Mouse (Mus musculus): Measurements from ENCODE around the gene Ctsw. TPM values are rescaled to one million over a fixed set of nuclear protein-coding genes. Genes with fewer than 3 reads are reported as not detected.

Gene Ctsw
- total and polyA plus RNA-seq, 2 experiments from 2014 or later = 0.33 to 1.9 TPM

- 88% methylated on average over 5 of the region's 5 CpGs for WGBS
- no peak for DNase-seq (ENCODE audit: low spot score)
Observed at GRCm38 (mm10) chr19:5421784-5422183, 46.5 kb downstream of the Ctsw start.

GRCm38 (mm10) chr19:5420579-5420978 is 47.7 kb downstream of the Ctsw start:
- WGBS = 94% methylated on average over 6 of the region's 6 CpGs
- Histone ChIP-seq H3K36me3 (ENCODE audit: insufficient read depth, low read length) (peaks cover 31% of the 10 kb centered on the region), H3K4me2 (ENCODE audit: low read depth, low read length, poor library complexity, severe bottlenecking) (no peak overlapping the region), H3K9me3 (ENCODE audit: low read length) (no peaks in the 10 kb centered on the region), H3K4me1 (ENCODE audit: insufficient read depth, low read length) (peaks cover 10% of the 10 kb centered on the region), H3K9ac (replicated peaks; ENCODE audit: low read length, poor library complexity, severe bottlenecking) (no peak overlapping the region), H3K27ac (ENCODE audit: low read depth, low read length) (no peak overlapping the region), H3K4me3 (ENCODE audit: low read depth, low read length) (no peak overlapping the region), H3K27me3 (ENCODE audit: insufficient read depth, low read length) (no peaks in the 10 kb centered on the region)
- TF ChIP-seq CTCF (IDR thresholded peaks at IDR 0.05) = no peak
- ATAC-seq (ENCODE audit: low FRiP score) (no peak), DNase-seq (ENCODE audit: low spot score) (no peak)

More at GRCm38 (mm10) chr19:5421784-5422183, 46.5 kb downstream of the Ctsw start:
- peaks cover 40% of the 10 kb centered on the region for H3K36me3 ChIP-seq (ENCODE audit: insufficient read depth, low read length)
- H3K9me3 ChIP-seq (ENCODE audit: low read length) = no peaks in the 10 kb centered on the region
- no peak for TF ChIP-seq CTCF (IDR thresholded peaks at IDR 0.05)
- H3K27ac ChIP-seq (ENCODE audit: low read depth, low read length) = no peak overlapping the region
- H3K4me2 ChIP-seq (ENCODE audit: low read depth, low read length, poor library complexity, severe bottlenecking) = no peak overlapping the region
- ATAC-seq (ENCODE audit: low FRiP score) = no peak
- no peak overlapping the region for H3K4me3 ChIP-seq (ENCODE audit: low read depth, low read length)
- no peak overlapping the region for H3K9ac ChIP-seq (replicated peaks; ENCODE audit: low read length, poor library complexity, severe bottlenecking)
- peaks cover 20% of the 10 kb centered on the region for H3K4me1 ChIP-seq (ENCODE audit: insufficient read depth, low read length)
- H3K27me3 ChIP-seq (ENCODE audit: insufficient read depth, low read length) = no peaks in the 10 kb centered on the region

- no peak for TF ChIP-seq CTCF (IDR thresholded peaks at IDR 0.05)
- Histone ChIP-seq H3K27ac (ENCODE audit: low read depth, low read length) (no peak overlapping the region), H3K4me1 (ENCODE audit: insufficient read depth, low read length) (peaks cover 10% of the 10 kb centered on the region; the same call in 1 of the 2 replicates), H3K36me3 (ENCODE audit: insufficient read depth, low read length) (peaks cover 31% of the 10 kb centered on the region), H3K27me3 (ENCODE audit: insufficient read depth, low read length) (no peaks in the 10 kb centered on the region), H3K4me3 (ENCODE audit: low read depth, low read length) (no peak overlapping the region), H3K4me2 (ENCODE audit: low read depth, low read length, poor library complexity, severe bottlenecking) (no peak overlapping the region), H3K9me3 (ENCODE audit: low read length) (no peaks in the 10 kb centered on the region), H3K9ac (replicated peaks; ENCODE audit: low read length, poor library complexity, severe bottlenecking) (no peak overlapping the region)
- 97% methylated on average over 9 of the region's 9 CpGs for WGBS
- no peak for DNase-seq (ENCODE audit: low spot score)
- ATAC-seq (ENCODE audit: low FRiP score) = no peak
Observed at GRCm38 (mm10) chr19:5419630-5420029, 48.7 kb downstream of the Ctsw start.

GRCm38 (mm10) chr19:5418750-5419466 is 49.4 kb downstream of the Ctsw start:
- Histone ChIP-seq H3K4me1 (ENCODE audit: insufficient read depth, low read length) (peaks cover 10% of the 10 kb centered on the region; the same call in 1 of the 2 replicates), H3K27me3 (ENCODE audit: insufficient read depth, low read length) (no peaks in the 10 kb centered on the region), H3K4me3 (ENCODE audit: low read depth, low read length) (no peak overlapping the region), H3K36me3 (ENCODE audit: insufficient read depth, low read length) (peaks cover 31% of the 10 kb centered on the region), H3K27ac (ENCODE audit: low read depth, low read length) (no peak overlapping the region), H3K9ac (replicated peaks; ENCODE audit: low read length, poor library complexity, severe bottlenecking) (no peak overlapping the region), H3K9me3 (ENCODE audit: low read length) (no peaks in the 10 kb centered on the region), H3K4me2 (ENCODE audit: low read depth, low read length, poor library complexity, severe bottlenecking) (no peak overlapping the region)
- TF ChIP-seq CTCF (IDR thresholded peaks at IDR 0.05) = no peak
- 92% methylated on average over 8 of the region's 8 CpGs for WGBS
- DNase-seq (ENCODE audit: low spot score) (no peak), ATAC-seq (ENCODE audit: low FRiP score) (no peak)

Other genes with a start within 250 kb of the Ctsw start
- 86.4 and 124 TPM in 2 replicates for gene Pacs1, start 195.4 kb downstream of the Ctsw start, total RNA-seq (2014; rRNA removed)
- 47.9 and 49.9 TPM in 2 replicates for gene Pacs1, start 195.4 kb downstream of the Ctsw start, polyA plus RNA-seq (2015; fragmentation: Nextera tagmentation; extraction: Ambion mirVana)
- 270 and 283 TPM in 2 replicates for gene Sf3b2, start 173.1 kb downstream of the Ctsw start, total RNA-seq (2014; rRNA removed)
- 312 and 315 TPM in 2 replicates for gene Sf3b2, start 173.1 kb downstream of the Ctsw start, polyA plus RNA-seq (2015; fragmentation: Nextera tagmentation; extraction: Ambion mirVana)
- gene Gal3st3, start 170.2 kb downstream of the Ctsw start, total RNA-seq (2014; rRNA removed) = 27.4 and 29.2 TPM in 2 replicates
- gene Gal3st3, start 170.2 kb downstream of the Ctsw start, polyA plus RNA-seq (2015; fragmentation: Nextera tagmentation; extraction: Ambion mirVana) = 40.8 and 41.4 TPM in 2 replicates
- not detected in 2 replicates for gene Catsper1, start 132.8 kb downstream of the Ctsw start, total RNA-seq (2014; rRNA removed)
- not detected in 2 replicates for gene Catsper1, start 132.8 kb downstream of the Ctsw start, polyA plus RNA-seq (2015; fragmentation: Nextera tagmentation; extraction: Ambion mirVana)
- 0.82 and 1.1 TPM in 2 replicates for gene Cst6, start 118.9 kb downstream of the Ctsw start, total RNA-seq (2014; rRNA removed)
- gene Cst6, start 118.9 kb downstream of the Ctsw start, polyA plus RNA-seq (2015; fragmentation: Nextera tagmentation; extraction: Ambion mirVana) = 13.1 and 14.9 TPM in 2 replicates
- gene Eif1ad, start 101.8 kb downstream of the Ctsw start, total RNA-seq (2014; rRNA removed) = 26.0 and 33.4 TPM in 2 replicates
- gene Eif1ad, start 101.8 kb downstream of the Ctsw start, polyA plus RNA-seq (2015; fragmentation: Nextera tagmentation; extraction: Ambion mirVana) = 43.0 and 50.3 TPM in 2 replicates
- 72.9 and 79.6 TPM in 2 replicates for gene Banf1, start 101.3 kb downstream of the Ctsw start, total RNA-seq (2014; rRNA removed)
- 310 and 313 TPM in 2 replicates for gene Banf1, start 101.3 kb downstream of the Ctsw start, polyA plus RNA-seq (2015; fragmentation: Nextera tagmentation; extraction: Ambion mirVana)
- 28.9 and 37.0 TPM in 2 replicates for gene Sart1, start 79.8 kb downstream of the Ctsw start, total RNA-seq (2014; rRNA removed)
- 43.4 and 51.0 TPM in 2 replicates for gene Sart1, start 79.8 kb downstream of the Ctsw start, polyA plus RNA-seq (2015; fragmentation: Nextera tagmentation; extraction: Ambion mirVana)
- not detected in 2 replicates for gene Tsga10ip, start 66.0 kb downstream of the Ctsw start, total RNA-seq (2014; rRNA removed)
- gene Tsga10ip, start 66.0 kb downstream of the Ctsw start, polyA plus RNA-seq (2015; fragmentation: Nextera tagmentation; extraction: Ambion mirVana) = 0.10 TPM in 1 of 2 replicates, not detected in the other
- 187 and 203 TPM in 2 replicates for gene Drap1, start 43.5 kb downstream of the Ctsw start, total RNA-seq (2014; rRNA removed)
- 332 and 342 TPM in 2 replicates for gene Drap1, start 43.5 kb downstream of the Ctsw start, polyA plus RNA-seq (2015; fragmentation: Nextera tagmentation; extraction: Ambion mirVana)
- gene AI837181, start 43.4 kb downstream of the Ctsw start, total RNA-seq (2014; rRNA removed) = 73.2 and 98.8 TPM in 2 replicates
- gene AI837181, start 43.4 kb downstream of the Ctsw start, polyA plus RNA-seq (2015; fragmentation: Nextera tagmentation; extraction: Ambion mirVana) = 74.1 and 85.2 TPM in 2 replicates
- 0.11 TPM in 1 of 2 replicates, not detected in the other for gene Fosl1, start 21.0 kb downstream of the Ctsw start, total RNA-seq (2014; rRNA removed)
- gene Fosl1, start 21.0 kb downstream of the Ctsw start, polyA plus RNA-seq (2015; fragmentation: Nextera tagmentation; extraction: Ambion mirVana) = not detected in 2 replicates
- 14.3 and 19.4 TPM in 2 replicates for gene Ccdc85b, start 10.6 kb downstream of the Ctsw start, total RNA-seq (2014; rRNA removed)
- 15.4 and 15.6 TPM in 2 replicates for gene Ccdc85b, start 10.6 kb downstream of the Ctsw start, polyA plus RNA-seq (2015; fragmentation: Nextera tagmentation; extraction: Ambion mirVana)
- 91.4 and 122 TPM in 2 replicates for gene Fibp, start 7.9 kb downstream of the Ctsw start, total RNA-seq (2014; rRNA removed)
- 174 and 191 TPM in 2 replicates for gene Fibp, start 7.9 kb downstream of the Ctsw start, polyA plus RNA-seq (2015; fragmentation: Nextera tagmentation; extraction: Ambion mirVana)
- 32.9 and 33.7 TPM in 2 replicates for gene Efemp2, start 5.4 kb upstream of the Ctsw start, total RNA-seq (2014; rRNA removed)
- gene Efemp2, start 5.4 kb upstream of the Ctsw start, polyA plus RNA-seq (2015; fragmentation: Nextera tagmentation; extraction: Ambion mirVana) = 35.2 and 36.1 TPM in 2 replicates
- gene Mus81, start 19.9 kb upstream of the Ctsw start, total RNA-seq (2014; rRNA removed) = 60.9 and 87.3 TPM in 2 replicates
- 27.9 and 30.4 TPM in 2 replicates for gene Mus81, start 19.9 kb upstream of the Ctsw start, polyA plus RNA-seq (2015; fragmentation: Nextera tagmentation; extraction: Ambion mirVana)
- gene Cfl1, start 21.9 kb upstream of the Ctsw start, total RNA-seq (2014; rRNA removed) = 1,453 and 1,672 TPM in 2 replicates
- gene Cfl1, start 21.9 kb upstream of the Ctsw start, polyA plus RNA-seq (2015; fragmentation: Nextera tagmentation; extraction: Ambion mirVana) = 3,482 and 3,602 TPM in 2 replicates
- gene 1700020D05Rik, start 35.3 kb upstream of the Ctsw start, total RNA-seq (2014; rRNA removed) = 3.2 and 7.3 TPM in 2 replicates
- 0.20 TPM in 1 of 2 replicates, not detected in the other for gene 1700020D05Rik, start 35.3 kb upstream of the Ctsw start, polyA plus RNA-seq (2015; fragmentation: Nextera tagmentation; extraction: Ambion mirVana)
- gene Snx32, start 42.0 kb upstream of the Ctsw start, total RNA-seq (2014; rRNA removed) = 86.2 and 100 TPM in 2 replicates
- gene Snx32, start 42.0 kb upstream of the Ctsw start, polyA plus RNA-seq (2015; fragmentation: Nextera tagmentation; extraction: Ambion mirVana) = 88.7 and 94.4 TPM in 2 replicates
- gene Ovol1, start 92.1 kb upstream of the Ctsw start, total RNA-seq (2014; rRNA removed) = 0.27 TPM in 1 of 2 replicates, not detected in the other
- gene Ovol1, start 92.1 kb upstream of the Ctsw start, polyA plus RNA-seq (2015; fragmentation: Nextera tagmentation; extraction: Ambion mirVana) = 0.05 TPM in 1 of 2 replicates, not detected in the other
- 12.8 and 14.5 TPM in 2 replicates for gene Ap5b1, start 99.5 kb upstream of the Ctsw start, total RNA-seq (2014; rRNA removed)
- gene Ap5b1, start 99.5 kb upstream of the Ctsw start, polyA plus RNA-seq (2015; fragmentation: Nextera tagmentation; extraction: Ambion mirVana) = 1.9 and 2.2 TPM in 2 replicates
- gene Rnaseh2c, start 133.4 kb upstream of the Ctsw start, total RNA-seq (2014; rRNA removed) = 19.8 and 27.1 TPM in 2 replicates
- 43.1 and 50.9 TPM in 2 replicates for gene Rnaseh2c, start 133.4 kb upstream of the Ctsw start, polyA plus RNA-seq (2015; fragmentation: Nextera tagmentation; extraction: Ambion mirVana)
- 126 and 150 TPM in 2 replicates for gene Kat5, start 141.7 kb upstream of the Ctsw start, total RNA-seq (2014; rRNA removed)
- 73.9 and 76.8 TPM in 2 replicates for gene Kat5, start 141.7 kb upstream of the Ctsw start, polyA plus RNA-seq (2015; fragmentation: Nextera tagmentation; extraction: Ambion mirVana)
- gene Rela, start 169.0 kb upstream of the Ctsw start, total RNA-seq (2014; rRNA removed) = 30.3 and 34.8 TPM in 2 replicates
- gene Rela, start 169.0 kb upstream of the Ctsw start, polyA plus RNA-seq (2015; fragmentation: Nextera tagmentation; extraction: Ambion mirVana) = 30.8 and 31.8 TPM in 2 replicates
- gene Sipa1, start 195.2 kb upstream of the Ctsw start, total RNA-seq (2014; rRNA removed) = 26.1 and 36.0 TPM in 2 replicates
- 18.1 and 19.9 TPM in 2 replicates for gene Sipa1, start 195.2 kb upstream of the Ctsw start, polyA plus RNA-seq (2015; fragmentation: Nextera tagmentation; extraction: Ambion mirVana)
- 18.3 and 24.0 TPM in 2 replicates for gene Map3k11, start 220.2 kb upstream of the Ctsw start, total RNA-seq (2014; rRNA removed)
- gene Map3k11, start 220.2 kb upstream of the Ctsw start, polyA plus RNA-seq (2015; fragmentation: Nextera tagmentation; extraction: Ambion mirVana) = 9.6 and 10.6 TPM in 2 replicates
- gene Pcnx3, start 220.4 kb upstream of the Ctsw start, total RNA-seq (2014; rRNA removed) = 95.5 and 103 TPM in 2 replicates
- gene Pcnx3, start 220.4 kb upstream of the Ctsw start, polyA plus RNA-seq (2015; fragmentation: Nextera tagmentation; extraction: Ambion mirVana) = 18.4 and 19.1 TPM in 2 replicates
- gene Kcnk7, start 235.9 kb upstream of the Ctsw start, total RNA-seq (2014; rRNA removed) = not detected in 2 replicates
- gene Kcnk7, start 235.9 kb upstream of the Ctsw start, polyA plus RNA-seq (2015; fragmentation: Nextera tagmentation; extraction: Ambion mirVana) = 0.47 and 0.49 TPM in 2 replicates